Mouse (Mus musculus) layer of hippocampus, postnatal 14 days (tissue): ENCODE data around the gene Nrp2. TPM values are rescaled to one million over a fixed set of nuclear protein-coding genes. Genes with fewer than 3 reads are reported as not detected.

Experiments used
- DNase-seq, 2 experiments: peaks; one replicate each; pipeline ENCODE4 v3.0.0; 2021 to 2022; ENCODE audit warnings: low spot score in 2 of 2, mixed read lengths in 1 of 2
- total RNA-seq, 2 experiments: library from RNA; stranded (reverse); gene quantifications; 2 replicates each; pipeline ENCODE4 v1.2.3; 2021

The Nrp2 gene
- total RNA-seq, 2 experiments from 2014 or later = 70.2 to 79.5 TPM

- DNase-seq = no peak
Observed at GRCm38 (mm10) chr1:62748361-62748760, 45.3 kb downstream of the Nrp2 start.

GRCm38 (mm10) chr1:62749716-62750115 is 46.6 kb downstream of the Nrp2 start:
- DNase-seq = peak in 1 of 2 experiments; percentile 60

- DNase-seq = peak in 1 of 2 experiments; percentile 36
Observed at GRCm38 (mm10) chr1:62750408-62751008, 47.4 kb downstream of the Nrp2 start.

GRCm38 (mm10) chr1:62751011-62752006 is 48.2 kb downstream of the Nrp2 start:
- no peak for DNase-seq

GRCm38 (mm10) chr1:62752055-62752454 is 49.0 kb downstream of the Nrp2 start:
- DNase-seq = no peak

GRCm38 (mm10) chr1:62752661-62753333 is 49.7 kb downstream of the Nrp2 start:
- no peak for DNase-seq

GRCm38 (mm10) chr1:62754066-62754835 is 51.2 kb downstream of the Nrp2 start:
- no peak for DNase-seq

GRCm38 (mm10) chr1:62760086-62760485 is 57.0 kb downstream of the Nrp2 start:
- no peak for DNase-seq

- DNase-seq = no peak
Observed at GRCm38 (mm10) chr1:62760565-62760964, 57.5 kb downstream of the Nrp2 start.

- no peak for DNase-seq
Observed at GRCm38 (mm10) chr1:62763779-62764178, 60.7 kb downstream of the Nrp2 start.

- no peak for DNase-seq
Observed at GRCm38 (mm10) chr1:62765171-62765570, 62.1 kb downstream of the Nrp2 start.

GRCm38 (mm10) chr1:62766766-62767165 is 63.7 kb downstream of the Nrp2 start:
- DNase-seq = no peak

GRCm38 (mm10) chr1:62767611-62768010 is 64.5 kb downstream of the Nrp2 start:
- no peak for DNase-seq

GRCm38 (mm10) chr1:62770576-62770975 is 67.5 kb downstream of the Nrp2 start:
- DNase-seq = no peak

GRCm38 (mm10) chr1:62772391-62772790 is 69.3 kb downstream of the Nrp2 start:
- no peak for DNase-seq

- no peak for DNase-seq
Observed at GRCm38 (mm10) chr1:62773105-62773920, 70.2 kb downstream of the Nrp2 start.

GRCm38 (mm10) chr1:62773921-62774191 is 70.8 kb downstream of the Nrp2 start:
- no peak for DNase-seq

- no peak for DNase-seq
Observed at GRCm38 (mm10) chr1:62774288-62775218, 71.5 kb downstream of the Nrp2 start.
